Mouse (Mus musculus) MEL (cell line): ENCODE results near the gene Svbp. TPM values are rescaled to one million over a fixed set of nuclear protein-coding genes. Genes with fewer than 3 reads are reported as not detected.

Experiments used
- DNase-seq: peaks from one replicate; pipeline ENCODE4 v3.0.0; 2011; ENCODE audit warnings: low read depth, low spot score
- H3K27ac ChIP-seq: 2 replicates; pipeline ENCODE4 v1.5.1; 2012; ENCODE audit warnings: low read depth, mild to moderate bottlenecking, control low read depth, low read length, moderate library complexity; ENCODE audit not compliant: control insufficient read depth
- H3K27me3 ChIP-seq, 2 experiments: fragments of 150-350 bp in 1 of 2; sonication (generic) in 1 of 2; 2 replicates each; pipeline ENCODE4 v1.6.1; 2012; ENCODE audit warnings: low read length in 2 of 2, mild to moderate bottlenecking in 2 of 2, improper control_type of control experiment in 1 of 2, moderate library complexity in 1 of 2; ENCODE audit not compliant: insufficient read depth in 2 of 2, control insufficient read depth in 1 of 2
- H3K36me3 ChIP-seq, 2 experiments: 2 replicates each; pipeline ENCODE4 v1.6.1; 2012 to 2014; ENCODE audit warnings: low read length in 2 of 2, improper control_type of control experiment in 1 of 2, inconsistent platforms in 1 of 2, mild to moderate bottlenecking in 1 of 2; ENCODE audit not compliant: insufficient read depth in 2 of 2, control insufficient read depth in 1 of 2
- H3K4me1 ChIP-seq, 2 experiments: fragments of 150-350 bp in 1 of 2; sonication (generic) in 1 of 2; 2 replicates each; pipeline ENCODE4 v1.6.1; 2012; ENCODE audit warnings: low read length in 2 of 2, improper control_type of control experiment in 1 of 2, mild to moderate bottlenecking in 1 of 2; ENCODE audit not compliant: insufficient read depth in 2 of 2, control insufficient read depth in 1 of 2
- H3K4me3 ChIP-seq, 2 experiments: fragments of 150-350 bp in 1 of 2; sonication (generic) in 1 of 2; 2 replicates each; pipeline ENCODE4 v1.5.1; 2012; ENCODE audit warnings: low read depth in 2 of 2, low read length in 2 of 2, mild to moderate bottlenecking in 2 of 2, moderate library complexity in 2 of 2, control low read depth in 1 of 2, improper control_type of control experiment in 1 of 2; ENCODE audit not compliant: control insufficient read depth in 1 of 2, insufficient read depth in 1 of 2
- H3K79me2 ChIP-seq: 2 replicates; pipeline ENCODE4 v1.6.1; 2012; ENCODE audit warnings: mild to moderate bottlenecking, low read length, moderate library complexity; ENCODE audit not compliant: control insufficient read depth, poor library complexity, insufficient read depth
- H3K9ac ChIP-seq: 2 replicates; pipeline ENCODE4 v1.6.1; 2012; ENCODE audit warnings: low read depth, mild to moderate bottlenecking, control low read depth, low read length, moderate library complexity; ENCODE audit not compliant: control insufficient read depth, poor library complexity, severe bottlenecking
- H3K9me3 ChIP-seq: fragments of 150-350 bp; sonication (generic); replicated peaks from 2 replicates; pipeline ENCODE4 v1.6.1; 2012; ENCODE audit warnings: mild to moderate bottlenecking, low read length, improper control_type of control experiment, moderate library complexity; ENCODE audit not compliant: insufficient read depth
- BHLHE40 ChIP-seq: IDR thresholded peaks from 2 replicates; pipeline ENCODE4 v1.6.1; 2012; ENCODE audit warnings: low read depth, mild to moderate bottlenecking, inconsistent platforms, low read length, improper control_type of control experiment, borderline replicate concordance
- CTCF ChIP-seq, 3 experiments: IDR thresholded peaks in 2 of 3; conservative IDR thresholded peaks in 1 of 3; 2 replicates each; pipeline ENCODE4 v1.5.1; 2011 to 2012; ENCODE audit warnings: low read length in 3 of 3, low read depth in 2 of 3, mild to moderate bottlenecking in 2 of 3, improper control_type of control experiment in 1 of 3, inconsistent platforms in 1 of 3, mixed read lengths in 1 of 3, moderate library complexity in 1 of 3; ENCODE audit not compliant: control insufficient read depth in 1 of 3, insufficient read depth in 1 of 3, poor library complexity in 1 of 3, severe bottlenecking in 1 of 3
- JUND ChIP-seq: IDR thresholded peaks from 2 replicates; pipeline ENCODE4 v1.6.1; 2011; ENCODE audit warnings: low read depth, mild to moderate bottlenecking, improper control_type of control experiment, low read length
- MAFK ChIP-seq: IDR thresholded peaks from 2 replicates; pipeline ENCODE4 v1.6.1; 2011; ENCODE audit warnings: low read depth, mild to moderate bottlenecking, low read length, improper control_type of control experiment, borderline replicate concordance
- MAX ChIP-seq: IDR thresholded peaks from 2 replicates; pipeline ENCODE4 v1.6.1; 2011; ENCODE audit warnings: low read length, improper control_type of control experiment
- MEF2A ChIP-seq: IDR thresholded peaks from 2 replicates; pipeline ENCODE4 v1.6.1; 2014; ENCODE audit warnings: low read depth, mild to moderate bottlenecking, inconsistent platforms, low read length, improper control_type of control experiment; ENCODE audit not compliant: poor library complexity, insufficient replicate concordance, severe bottlenecking; ENCODE audit errors: extremely low read depth
- NELFE ChIP-seq: IDR thresholded peaks from 2 replicates; pipeline ENCODE4 v1.6.1; 2011; ENCODE audit warnings: low read depth, low read length, improper control_type of control experiment
- RAD21 ChIP-seq: IDR thresholded peaks from 2 replicates; pipeline ENCODE4 v1.6.1; 2011; ENCODE audit warnings: mild to moderate bottlenecking, low read depth, low read length, improper control_type of control experiment
- RCOR1 ChIP-seq: IDR thresholded peaks from 2 replicates; pipeline ENCODE4 v1.6.1; 2012; ENCODE audit warnings: low read depth, mild to moderate bottlenecking, inconsistent platforms, low read length, improper control_type of control experiment
- SMC3 ChIP-seq: IDR thresholded peaks from 2 replicates; pipeline ENCODE4 v1.6.1; 2011; ENCODE audit warnings: low read depth, low read length, improper control_type of control experiment
- TAL1 ChIP-seq: IDR thresholded peaks from 2 replicates; pipeline ENCODE4 v1.6.1; 2012; ENCODE audit warnings: mild to moderate bottlenecking, inconsistent platforms, low read length, moderate library complexity, mixed read lengths
- TBP ChIP-seq: IDR thresholded peaks from 2 replicates; pipeline ENCODE4 v1.8.0; 2011; ENCODE audit warnings: low read depth, low read length, improper control_type of control experiment
- TCF12 ChIP-seq: IDR thresholded peaks from 2 replicates; pipeline ENCODE4 v1.6.1; 2014; ENCODE audit warnings: low read depth, mild to moderate bottlenecking, inconsistent platforms, low read length, improper control_type of control experiment, moderate library complexity
- UBTF ChIP-seq: IDR thresholded peaks from 2 replicates; pipeline ENCODE4 v1.6.1; 2012; ENCODE audit warnings: low read depth, mild to moderate bottlenecking, inconsistent platforms, low read length, improper control_type of control experiment, moderate library complexity, borderline replicate concordance; ENCODE audit not compliant: insufficient read depth
- USF1 ChIP-seq: IDR thresholded peaks from 2 replicates; pipeline ENCODE4 v1.6.1; 2014; ENCODE audit warnings: low read depth, mild to moderate bottlenecking, inconsistent platforms, low read length, improper control_type of control experiment, moderate library complexity
- USF2 ChIP-seq, 2 experiments: IDR thresholded peaks; 2 replicates each; pipeline ENCODE4 v1.6.1; 2011 to 2012; ENCODE audit warnings: improper control_type of control experiment in 2 of 2, low read length in 2 of 2, borderline replicate concordance in 1 of 2, inconsistent platforms in 1 of 2, low read depth in 1 of 2, mild to moderate bottlenecking in 1 of 2; ENCODE audit not compliant: insufficient read depth in 1 of 2
- ZKSCAN1 ChIP-seq: IDR thresholded peaks from 2 replicates; pipeline ENCODE4 v1.6.1; 2012; ENCODE audit warnings: low read depth, mild to moderate bottlenecking, inconsistent platforms, low read length, improper control_type of control experiment, moderate library complexity
- ZMIZ1 ChIP-seq: IDR thresholded peaks from 2 replicates; pipeline ENCODE4 v1.6.1; 2012; ENCODE audit warnings: low read depth, mild to moderate bottlenecking, inconsistent platforms, low read length, improper control_type of control experiment, moderate library complexity
- ZNF384 ChIP-seq: IDR thresholded peaks from 2 replicates; pipeline ENCODE4 v1.6.1; 2012; ENCODE audit warnings: low read depth, mild to moderate bottlenecking, inconsistent platforms, low read length, improper control_type of control experiment
- polyA plus RNA-seq, 2 experiments: library from polyadenylated mRNA; stranded (reverse) in 1 of 2; unstranded in 1 of 2; fragments of >175 nt in 1 of 2; fragments of >200 nt in 1 of 2; gene quantifications; 2 replicates each; pipeline versions ENCODE4 v1.2.1 to v1.2.4; 2012; ENCODE audit warnings: low replicate concordance in 2 of 2, low read depth in 1 of 2; ENCODE audit not compliant: insufficient read length in 2 of 2, insufficient read depth in 1 of 2, missing spikeins in 1 of 2
- total RNA-seq: library from RNA; depleted of rRNA; stranded (reverse); fragments of 300-350 nt; gene quantifications from 2 replicates; pipeline ENCODE4 v1.2.3, GENCODE M21; 2012

The Svbp gene
- total and polyA plus RNA-seq, 3 experiments: 63.7 to 131 TPM; not detected in 1

DNA sequence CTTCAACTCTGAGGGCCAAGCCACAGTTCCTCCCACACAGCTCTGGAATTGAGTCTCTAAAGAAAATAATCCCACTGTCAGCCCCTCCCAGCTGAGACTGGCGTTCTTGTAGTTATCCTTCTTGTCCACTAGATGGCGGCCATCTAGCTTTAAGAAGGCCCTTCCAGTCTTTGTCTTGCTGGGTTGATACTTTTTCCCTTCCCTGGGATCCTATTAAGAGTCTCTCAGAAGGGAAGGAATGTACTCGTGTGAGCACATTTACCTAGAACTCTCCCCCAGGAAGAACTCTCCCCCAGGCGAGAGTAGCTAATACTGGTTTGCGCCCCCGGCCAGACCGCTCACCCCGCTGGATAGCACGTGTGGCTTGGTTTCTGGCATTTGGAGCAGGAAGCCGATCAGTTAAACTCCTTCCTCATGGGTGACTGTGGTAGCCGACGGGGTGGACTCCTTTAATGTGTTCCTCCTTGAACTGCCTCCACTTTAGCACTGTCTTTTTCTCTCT is 44.1 kb downstream of the Svbp start (continued):
- no peak for TF ChIP-seq MAFK
- peak; percentile 53 to 91 (median 82) for TF ChIP-seq CTCF (IDR thresholded peaks at IDR 0.05 in 2 of 3, conservative IDR thresholded peaks at IDR 0.05 in 1 of 3; ENCODE audit: control insufficient read depth in 1 of 3, insufficient read depth in 1 of 3, low read depth in 2 of 3, low read length in 3 of 3, poor library complexity in 1 of 3, severe bottlenecking in 1 of 3)

DNA sequence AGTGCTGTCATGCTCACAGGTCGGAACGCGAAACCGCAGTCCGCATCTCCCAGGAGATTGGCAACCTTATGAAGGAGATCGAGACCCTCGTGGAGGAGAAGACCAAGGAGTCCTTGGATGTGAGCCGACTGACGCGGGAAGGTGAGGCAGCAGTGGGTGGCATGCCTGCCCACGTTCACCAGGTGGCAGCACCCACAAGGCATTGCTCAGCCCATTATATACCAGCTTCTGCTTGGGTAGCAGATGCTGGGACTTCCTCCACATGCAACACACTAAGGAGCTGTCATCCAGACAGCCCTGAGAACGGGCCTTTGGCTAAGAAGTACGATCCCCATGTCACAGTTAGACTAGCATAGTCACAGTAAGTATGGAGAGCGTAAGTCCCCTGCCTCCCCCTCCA is 46.6 kb downstream of the Svbp start:
- Histone ChIP-seq H3K4me3 (no peak overlapping the region), H3K9me3 (no peaks in the 10 kb centered on the region), H3K27me3 (no peaks in the 10 kb centered on the region), H3K9ac (no peak overlapping the region), H3K4me1 (no peaks in the 10 kb centered on the region; a peak in 2 of 4 replicates), H3K36me3 (peaks cover 0 to 2% of the 10 kb centered on the region in 2 experiments; a peak in 2 of 4 replicates), H3K27ac (no peak overlapping the region), H3K79me2 (no peaks in the 10 kb centered on the region)
- DNase-seq: peak; percentile 37
- TF ChIP-seq SMC3 (peak; percentile 50), CTCF (IDR thresholded peaks at IDR 0.05 in 2 of 3, conservative IDR thresholded peaks at IDR 0.05 in 1 of 3; ENCODE audit: control insufficient read depth in 1 of 3, insufficient read depth in 1 of 3, low read depth in 2 of 3, low read length in 3 of 3, poor library complexity in 1 of 3, severe bottlenecking in 1 of 3) (peak; percentile 35 to 56 (median 55)), RAD21 (peak; percentile 43), MAX (no peak)

DNA sequence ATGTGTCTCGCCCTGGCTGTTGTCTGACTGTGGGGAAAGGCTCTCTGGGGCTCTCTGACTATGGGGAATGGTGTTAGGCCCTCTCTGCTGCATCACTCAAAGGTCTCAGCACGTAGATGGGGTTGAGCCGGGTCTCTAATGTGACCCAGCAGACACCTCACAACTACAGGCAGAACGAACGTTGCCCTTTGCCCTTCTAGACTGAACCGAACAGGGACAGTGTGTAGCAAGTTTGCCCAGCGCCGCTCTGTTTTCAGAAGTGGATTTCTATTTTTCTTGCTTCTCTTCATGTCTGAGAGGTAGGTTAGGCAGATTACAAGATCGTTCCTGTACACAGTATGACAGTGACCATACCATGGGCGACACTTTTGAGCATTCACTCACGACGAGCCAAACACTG is 47.5 kb downstream of the Svbp start:
- H3K27ac ChIP-seq: no peak overlapping the region

DNA sequence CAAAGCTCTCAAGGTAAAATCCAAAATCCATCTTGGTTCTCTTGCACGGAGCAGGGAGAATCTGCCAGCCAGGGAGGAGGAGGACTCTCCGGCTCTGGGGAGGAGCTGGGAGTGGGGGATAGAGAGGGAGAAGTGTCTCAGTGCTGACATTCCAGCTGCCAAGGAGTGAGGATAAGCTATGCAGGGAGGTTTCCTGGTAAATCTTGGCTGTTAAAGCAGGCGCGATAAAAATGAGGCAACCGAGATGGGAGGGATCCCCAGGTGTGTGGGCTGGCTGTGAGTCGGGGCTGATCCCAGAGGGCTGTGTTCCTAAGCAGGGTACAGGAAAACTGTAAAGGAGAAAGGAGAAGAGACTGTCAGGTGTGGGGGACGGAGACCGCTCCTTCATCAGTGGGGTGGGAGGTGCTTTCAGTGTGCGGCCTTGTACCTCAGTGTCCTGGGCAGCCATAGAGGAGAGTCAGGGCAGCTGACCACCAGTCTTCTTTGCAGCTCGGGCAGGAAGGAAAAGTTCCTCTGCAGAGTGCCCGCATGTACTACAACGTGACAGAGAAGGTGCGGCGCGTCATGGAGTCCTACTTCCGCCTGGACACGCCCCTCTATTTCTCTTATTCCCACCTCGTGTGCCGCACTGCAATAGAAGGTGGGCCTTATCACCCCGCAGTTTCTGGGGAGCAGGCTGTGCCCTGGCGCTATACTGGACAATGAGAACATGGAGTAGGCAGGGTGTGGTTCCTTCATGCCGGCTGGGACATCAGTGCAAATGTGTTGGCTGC is 49.5 kb downstream of the Svbp start:
- no peak for DNase-seq
- no peaks in the 10 kb centered on the region for H3K9me3 ChIP-seq
- H3K9ac ChIP-seq: no peak overlapping the region
- no peaks in the 10 kb centered on the region; a peak in 2 of 4 replicates for H3K4me1 ChIP-seq
- TF ChIP-seq TAL1 (no peak), ZMIZ1 (no peak), ZKSCAN1 (no peak), JUND (no peak), MEF2A (no peak), MAFK (no peak), USF2 (IDR thresholded peaks at IDR 0.05; ENCODE audit: borderline replicate concordance in 1 of 2, insufficient read depth in 1 of 2, low read depth in 1 of 2, low read length in 2 of 2) (no peak), USF1 (no peak), RCOR1 (no peak), SMC3 (no peak), MAX (no peak), BHLHE40 (no peak), UBTF (no peak), NELFE (no peak), TBP (no peak), ZNF384 (no peak), TCF12 (no peak)
- H3K36me3 ChIP-seq: no peaks in the 10 kb centered on the region; a peak in 1 of 4 replicates
- H3K27ac ChIP-seq: no peak overlapping the region
- H3K79me2 ChIP-seq: no peaks in the 10 kb centered on the region
- H3K4me3 ChIP-seq: no peak overlapping the region
- no peaks in the 10 kb centered on the region for H3K27me3 ChIP-seq

More for the DNA sequence above, 47.5 kb downstream of the Svbp start:
- Histone ChIP-seq H3K79me2 (no peaks in the 10 kb centered on the region), H3K4me3 (no peak overlapping the region), H3K9me3 (no peaks in the 10 kb centered on the region), H3K9ac (no peak overlapping the region), H3K36me3 (peaks cover 0 to 2% of the 10 kb centered on the region in 2 experiments; a peak in 2 of 4 replicates), H3K27me3 (no peaks in the 10 kb centered on the region), H3K4me1 (no peaks in the 10 kb centered on the region; a peak in 2 of 4 replicates)
- DNase-seq: no peak
- TF ChIP-seq USF1: no peak
- no peak for TF ChIP-seq RCOR1
